Mouse (Mus musculus) mammary gland, adult 2 months (tissue): ENCODE measurements around the gene Abcg8. TPM values are rescaled to one million over a fixed set of nuclear protein-coding genes. Genes with fewer than 3 reads are reported as not detected.

Source experiments
- polyA plus RNA-seq: library from polyadenylated mRNA; depleted of rRNA; stranded (reverse); fragments of >200 nt; gene quantifications from 2 replicates; pipeline ENCODE4 v1.2.3, GENCODE M21; 2012; ENCODE audit warnings: low replicate concordance; rRNA removed

Gene Abcg8
- 0.06 and 0.38 TPM in 2 replicates for polyA plus RNA-seq

DNA sequence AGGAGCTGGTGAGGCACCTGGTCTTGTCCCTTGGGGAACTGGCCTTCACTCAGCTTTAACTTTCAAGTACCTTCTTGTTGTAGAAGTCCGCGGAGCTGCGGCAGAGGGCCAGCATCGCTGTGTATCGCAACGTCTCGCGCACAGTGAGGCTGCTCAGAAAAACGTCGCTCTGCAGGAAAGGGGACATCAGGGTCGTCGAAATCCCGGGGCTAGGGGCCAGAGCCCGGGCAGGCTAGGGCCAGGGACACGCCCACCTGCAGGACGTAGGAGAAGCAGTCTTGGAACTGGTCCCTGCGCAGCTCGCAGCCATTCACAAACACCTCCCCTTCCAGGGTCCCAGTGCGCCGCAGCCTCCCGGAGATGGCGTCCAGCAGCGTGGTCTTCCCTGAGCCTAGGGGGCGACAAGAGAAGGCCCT, at the start of gene Abcg8:
Gene Abcg8 (plus strand): TSS at position 352 of the 416 bp plus-strand sequence.

DNA sequence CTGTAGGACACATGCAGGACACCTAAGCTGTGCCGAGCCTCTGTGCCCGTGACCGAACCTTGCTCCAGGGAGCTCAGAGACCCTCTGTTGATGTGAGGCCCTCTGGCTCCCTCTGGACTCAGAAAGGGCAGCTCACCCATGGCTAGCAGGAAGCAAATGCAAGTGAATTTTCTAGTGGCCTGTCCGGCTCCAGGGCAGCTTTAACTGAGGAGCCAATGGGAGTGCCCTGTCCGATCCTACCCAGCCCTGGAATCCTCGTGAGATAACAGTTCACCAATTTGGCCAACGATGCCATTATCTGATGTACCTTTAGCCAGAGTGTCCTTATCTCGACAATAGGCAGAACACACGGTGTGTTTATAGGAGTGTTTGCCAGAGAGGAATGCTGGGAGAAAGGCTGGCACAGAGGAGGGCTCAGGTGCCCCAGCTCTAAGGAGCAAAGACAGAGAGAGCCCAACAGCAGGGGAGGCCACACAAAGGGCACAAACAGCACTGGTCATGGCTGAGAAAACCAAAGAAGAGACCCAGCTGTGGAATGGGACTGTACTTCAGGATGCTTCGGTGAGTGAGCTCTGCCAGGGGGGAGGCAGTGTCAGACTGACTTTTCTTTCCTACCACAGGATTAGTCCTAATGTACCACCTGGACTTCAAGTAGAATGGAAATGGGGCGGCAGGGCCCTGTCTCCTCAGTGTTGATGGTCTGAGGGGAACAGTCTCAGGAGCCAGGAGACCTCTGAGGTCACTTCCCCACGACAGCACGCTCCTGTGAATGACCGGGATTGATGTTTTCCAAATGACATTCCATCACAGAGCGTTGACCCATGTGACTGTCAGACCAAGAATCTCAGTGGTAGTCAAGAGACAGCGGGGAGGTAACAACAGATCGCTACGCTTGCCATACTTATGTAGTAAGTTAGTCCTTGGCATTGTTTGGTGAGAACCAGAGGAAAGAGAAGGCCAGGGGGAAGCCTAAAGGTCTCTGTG, 6.9 kb downstream of the Abcg8 start, which contains the start of gene Abcg5:
Gene Abcg5 (minus strand): TSS at position 278 of the 984 bp plus-strand sequence.

Other genes with a start within 250 kb of the Abcg8 start
- 14.3 TPM in 2 replicates for gene Thada, start 210.1 kb upstream of the Abcg8 start, polyA plus RNA-seq
- gene Plekhh2, start 164.4 kb upstream of the Abcg8 start, polyA plus RNA-seq: 3.6 and 5.6 TPM in 2 replicates
- gene Dync2li1, start 49.8 kb upstream of the Abcg8 start, polyA plus RNA-seq: 1.1 and 3.2 TPM in 2 replicates
- gene Abcg5, start 6.7 kb downstream of the Abcg8 start, polyA plus RNA-seq: 0.23 and 0.61 TPM in 2 replicates
- gene Lrpprc, start 114.5 kb downstream of the Abcg8 start, polyA plus RNA-seq: 10.2 and 13.1 TPM in 2 replicates